Mouse (Mus musculus): Measurements from ENCODE around the gene Slc31a1.

GRCm38 (mm10) chr4:62408601-62409282 lies 48.2 kb downstream of the Slc31a1 start, which contains the start of the genes Cdc26 and Prpf4:
- TF ChIP-seq CTCF (IDR thresholded peaks at IDR 0.05; ENCODE audit: low read depth) (no peak), EP300 (IDR thresholded peaks at IDR 0.05; ENCODE audit: low read depth) (no peak)
